Mouse (Mus musculus) cerebellum, adult (tissue): ENCODE measurements around the gene Kdm4b.

Experiments
- ATAC-seq: cut with Nextera tagmentation; 2 replicates; pipeline ENCODE4 v1.9.2; 2017; ENCODE audit warnings: mild to moderate bottlenecking, moderate library complexity, mixed read lengths; ENCODE audit not compliant: insufficient number of reproducible peaks, low FRiP score, low TSS enrichment

The Kdm4b gene

GRCm38 (mm10) chr17:56296201-56296600, 29.7 kb upstream of the Kdm4b start:
- ATAC-seq: no peak

- ATAC-seq: no peak
These were observed 27.6 kb upstream of the Kdm4b start for GRCm38 (mm10) chr17:56298238-56298637.

- no peak for ATAC-seq
These were observed 25.7 kb upstream of the Kdm4b start, which contains the start of gene Arrdc5 for GRCm38 (mm10) chr17:56300186-56300585. Arrdc5 (minus strand) TSS chr17:56300286.

- no peak for ATAC-seq
These were observed 23.4 kb upstream of the Kdm4b start for GRCm38 (mm10) chr17:56302363-56302996.

DNA sequence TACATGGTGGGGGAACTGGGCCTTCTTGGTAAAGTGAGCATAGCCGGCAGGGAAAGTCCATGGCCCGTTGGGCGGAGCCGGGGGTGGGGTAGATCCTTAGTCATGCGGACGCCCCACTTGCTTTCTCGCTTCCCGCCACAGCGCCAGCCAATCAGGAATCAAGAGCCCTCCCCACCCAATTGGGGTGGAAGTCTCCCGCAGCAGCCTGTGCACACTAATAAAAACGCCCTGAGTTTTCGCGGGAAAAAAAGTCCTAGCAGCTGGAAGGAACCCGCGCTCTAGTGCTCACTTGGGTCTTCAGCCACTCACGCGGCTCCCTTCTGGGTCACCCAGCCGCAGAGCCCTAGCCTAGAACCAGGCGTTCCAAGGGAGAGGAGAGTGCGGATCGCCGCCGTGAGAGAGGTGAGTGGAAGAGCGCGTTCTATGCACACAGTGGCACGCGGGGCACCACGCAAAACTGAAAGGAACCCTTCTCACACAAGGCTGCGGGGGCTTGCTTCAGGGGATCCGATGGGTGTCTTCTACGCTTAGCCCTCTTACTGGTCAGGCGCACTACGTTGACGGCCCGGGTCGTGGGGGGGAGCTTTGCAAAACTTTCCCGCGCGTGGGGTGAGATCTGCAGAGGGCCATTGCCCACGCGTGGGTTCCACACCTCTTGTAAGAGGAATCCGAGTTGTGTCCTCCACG, 22.6 kb upstream of the Kdm4b start, which contains the start of gene Uhrf1:
Uhrf1 (plus strand) TSS at position 162 of the 687 bp plus-strand sequence.
- ATAC-seq: no peak

- ATAC-seq: peak; percentile 96
These were observed 21.8 kb upstream of the Kdm4b start for GRCm38 (mm10) chr17:56303847-56304586.

- no peak for ATAC-seq
These were observed 21.1 kb upstream of the Kdm4b start for GRCm38 (mm10) chr17:56304718-56305117.

- no peak for ATAC-seq
These were observed 20.7 kb upstream of the Kdm4b start for GRCm38 (mm10) chr17:56305156-56305555.

DNA sequence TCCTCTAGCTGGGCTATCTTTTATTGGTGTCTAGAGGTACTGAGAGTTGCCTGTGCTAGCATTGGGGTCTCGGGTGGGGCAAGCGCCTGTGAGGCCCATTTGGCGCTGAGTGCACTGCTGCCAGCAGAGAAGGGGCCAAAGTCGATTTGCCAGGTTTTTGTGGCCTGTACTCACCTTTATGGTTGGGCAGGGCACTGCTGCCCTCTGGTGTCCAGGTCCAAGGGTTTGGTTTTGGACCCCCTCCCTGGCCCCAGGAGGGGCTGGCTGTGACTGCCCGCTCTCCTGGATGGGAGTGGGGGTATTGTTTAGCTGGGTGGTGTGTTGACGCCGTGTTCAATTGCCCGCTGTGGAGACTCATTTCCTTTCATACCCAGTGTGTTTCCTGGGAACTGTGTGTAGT, 20.0 kb upstream of the Kdm4b start:
- no peak for ATAC-seq

DNA sequence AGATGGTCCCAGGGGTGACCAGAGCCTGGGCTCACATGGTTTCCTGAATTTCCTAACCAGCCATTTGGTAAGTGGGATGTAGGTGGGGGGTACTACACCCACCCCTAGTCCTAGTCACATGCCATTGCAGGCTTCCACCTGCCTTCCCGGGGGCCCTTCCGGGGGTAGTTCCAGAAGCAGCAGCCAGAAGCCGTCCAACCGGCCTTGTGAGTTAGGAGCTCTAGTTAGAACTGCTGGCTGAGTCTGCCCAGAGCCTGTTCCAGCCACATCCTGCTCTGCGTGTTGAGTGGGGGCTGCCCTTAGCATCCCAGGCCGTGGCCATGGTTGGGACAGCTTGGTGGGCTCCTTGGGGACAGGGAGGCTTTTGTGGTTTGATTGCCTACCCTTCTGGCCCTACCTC, 17.8 kb upstream of the Kdm4b start:
- no peak for ATAC-seq

DNA sequence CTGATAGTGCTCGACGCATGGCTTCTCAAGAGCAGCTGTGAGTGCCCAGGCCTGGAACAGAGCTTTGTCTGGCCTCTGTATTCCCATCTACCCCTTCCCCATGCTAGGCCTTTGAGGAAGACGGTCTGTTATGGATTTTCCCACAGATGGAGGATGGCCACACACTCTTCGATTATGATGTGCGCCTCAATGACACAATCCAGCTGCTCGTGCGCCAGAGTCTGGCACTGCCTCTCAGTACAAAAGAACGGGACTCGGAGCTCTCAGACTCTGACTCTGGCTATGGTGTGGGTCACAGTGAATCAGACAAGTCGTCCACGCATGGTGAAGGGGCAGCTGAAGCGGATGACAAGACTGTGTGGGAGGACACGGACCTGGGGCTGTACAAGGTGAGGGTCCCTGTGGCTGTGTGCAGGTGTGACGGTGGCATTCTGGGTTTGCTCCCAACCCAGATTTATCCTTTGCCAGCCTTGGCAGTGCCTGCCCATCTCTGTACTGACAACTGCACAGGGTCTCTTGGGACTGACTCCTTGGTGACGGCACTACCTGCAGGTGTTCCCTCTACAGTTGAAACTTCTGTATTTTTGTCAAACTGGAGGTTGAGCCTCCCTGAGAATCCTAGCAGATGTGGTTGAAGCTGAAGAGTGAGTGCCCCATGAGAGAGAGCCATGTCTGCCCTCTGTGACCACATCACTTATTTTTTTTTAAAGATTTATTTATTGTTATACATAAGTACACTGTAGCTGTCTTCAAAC, 16.5 kb upstream of the Kdm4b start:
- ATAC-seq: no peak

- ATAC-seq: no peak
These were observed 1.4 kb upstream of the Kdm4b start for GRCm38 (mm10) chr17:56324419-56324818.

DNA sequence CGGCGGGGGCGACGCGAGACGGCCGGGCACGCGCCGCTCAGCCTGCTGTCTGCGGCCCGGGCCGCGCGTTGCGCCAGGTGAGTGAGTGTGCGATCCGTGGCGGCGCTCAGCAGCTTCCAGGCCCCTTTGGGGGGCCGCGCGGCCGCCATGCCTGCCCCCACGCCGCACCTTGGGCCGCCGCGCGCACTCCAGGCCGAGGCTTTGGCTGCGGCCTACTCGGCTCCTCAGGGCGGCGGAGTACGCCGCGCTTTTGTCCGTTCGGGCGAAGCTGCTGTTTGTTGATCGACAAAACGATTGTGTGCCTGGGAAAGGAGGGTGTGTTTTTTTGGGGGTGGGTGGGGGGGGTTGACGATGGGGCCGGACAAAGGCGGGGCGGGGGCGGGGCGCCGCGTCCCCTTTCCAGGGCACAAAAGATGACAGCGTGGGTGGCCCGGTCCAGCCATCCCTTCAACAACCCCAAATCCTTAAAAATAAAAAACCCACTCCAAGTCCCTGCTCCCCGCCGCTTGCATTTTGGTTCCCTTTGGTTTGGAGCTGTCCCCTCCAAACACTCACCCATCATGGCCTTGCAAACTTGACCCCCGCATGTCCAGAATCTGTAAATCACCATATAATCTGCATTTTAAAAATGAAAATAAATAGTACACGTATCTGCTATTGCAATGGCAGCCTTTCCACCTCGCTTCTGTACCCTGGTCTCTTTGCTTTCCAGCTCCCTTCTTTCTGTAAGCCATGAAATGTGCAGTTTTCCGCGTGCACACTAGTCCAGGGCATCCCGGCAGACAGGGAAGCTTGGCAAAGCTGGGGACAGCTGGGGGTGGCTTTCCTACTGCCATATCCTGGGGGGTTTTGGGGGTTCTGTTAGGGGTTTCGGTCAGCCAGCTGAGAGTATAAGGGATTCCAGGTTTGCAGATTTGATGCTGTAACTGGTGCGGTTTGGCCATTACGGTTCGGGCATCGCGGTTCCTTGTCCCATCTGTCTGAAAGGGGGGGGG, 588 bp downstream of the Kdm4b start:
- ATAC-seq: peak; percentile 1; the same call in 1 of the 2 replicates

DNA sequence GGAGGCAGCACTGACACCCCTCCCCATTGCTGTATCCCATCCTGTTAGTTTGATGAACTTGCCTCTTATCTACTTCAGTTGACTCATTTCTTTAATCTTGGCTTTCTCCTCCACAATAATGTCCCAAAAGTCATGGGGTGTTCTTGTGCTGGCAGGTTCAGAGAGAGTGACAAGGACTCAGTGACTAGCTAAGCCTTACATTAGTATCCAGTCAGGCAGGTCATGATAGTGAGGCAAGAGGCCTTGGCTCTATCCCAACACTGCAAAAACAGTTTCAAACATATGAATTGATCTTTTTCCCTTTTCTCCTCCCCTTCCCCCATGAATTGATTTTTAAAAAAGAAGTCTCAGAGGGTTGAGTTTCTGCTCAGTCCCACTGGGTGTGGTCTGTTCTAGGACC, 3.4 kb downstream of the Kdm4b start:
- ATAC-seq: no peak

- no peak for ATAC-seq
These were observed 4.5 kb downstream of the Kdm4b start for GRCm38 (mm10) chr17:56330345-56330744.

DNA sequence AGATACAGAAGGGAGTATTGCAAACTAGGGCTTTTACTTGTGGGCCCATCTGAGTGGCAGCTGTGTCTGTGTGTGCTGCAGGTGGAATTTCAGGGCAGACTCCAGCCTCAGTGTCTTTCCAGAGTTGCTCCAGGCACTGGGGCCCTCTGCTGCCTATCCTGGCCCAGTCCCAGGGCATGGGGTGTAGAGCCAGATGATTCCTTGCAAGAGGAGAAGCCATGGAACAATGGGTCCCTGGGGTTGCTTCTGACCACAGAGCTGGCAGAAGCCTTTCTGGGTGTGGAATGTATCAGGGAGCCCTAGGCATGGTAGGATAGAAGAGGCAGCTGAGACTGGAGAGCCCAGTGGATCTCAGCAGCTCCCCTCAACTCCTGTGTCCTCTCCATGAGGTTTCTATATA, 5.4 kb downstream of the Kdm4b start:
- ATAC-seq: no peak

DNA sequence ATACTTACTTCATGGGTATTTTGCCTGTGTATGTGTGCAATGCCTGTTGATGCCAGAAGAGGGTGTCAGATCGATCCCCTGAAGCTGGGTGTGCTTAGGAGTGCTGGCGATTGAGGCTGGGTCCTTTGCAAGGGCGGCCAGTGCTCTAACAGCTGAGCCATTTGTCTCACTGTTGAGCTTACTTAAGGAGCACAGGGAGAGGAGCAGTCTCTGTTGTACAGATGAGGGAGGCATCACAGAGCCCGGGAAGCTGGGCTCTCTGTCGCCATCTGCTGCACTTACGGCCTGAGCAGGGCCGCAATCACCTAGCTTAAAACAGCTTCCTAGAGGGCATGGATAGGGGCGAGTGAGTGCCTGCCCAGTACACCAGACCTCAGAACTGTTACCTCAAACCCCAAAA, 7.1 kb downstream of the Kdm4b start:
- no peak for ATAC-seq

GRCm38 (mm10) chr17:56337190-56337589, 11.3 kb downstream of the Kdm4b start:
- ATAC-seq: no peak

DNA sequence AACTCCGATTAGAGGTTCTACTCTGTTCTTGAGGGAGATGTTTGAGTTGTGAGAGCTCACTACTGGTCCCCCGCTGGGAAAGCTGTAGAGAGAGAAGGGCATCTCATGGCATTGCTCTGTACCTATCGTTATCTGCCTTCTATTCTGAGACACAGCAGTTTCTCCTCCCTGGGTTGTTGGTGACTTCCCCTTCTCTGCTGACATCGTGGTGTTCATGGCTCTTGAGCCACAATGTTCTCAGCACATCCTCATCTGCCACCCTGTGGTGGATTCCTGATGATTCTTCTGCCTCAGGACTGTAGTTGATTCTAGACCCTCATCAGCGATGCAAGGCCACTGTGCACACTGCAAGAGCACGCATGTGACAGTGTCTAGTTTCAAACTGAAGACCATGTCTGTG, 11.9 kb downstream of the Kdm4b start:
- ATAC-seq: no peak
